Mouse (Mus musculus): ENCODE results near the gene Fbln5. TPM values are rescaled to one million over a fixed set of nuclear protein-coding genes. Genes with fewer than 3 reads are reported as not detected.

Fbln5 gene
- polyA plus RNA-seq, 1 experiment from 2014 or later: 15.1 TPM

- H3K9me3 ChIP-seq (ENCODE audit: control insufficient read depth, low read length): no peaks in the 10 kb centered on the region
- ATAC-seq (ENCODE audit: low FRiP score) (no peak), DNase-seq (ENCODE audit: low spot score) (no peak)
- H3K27ac ChIP-seq: no peak overlapping the region
- peaks cover 34% of the 10 kb centered on the region for H3K36me3 ChIP-seq (replicated peaks; ENCODE audit: control insufficient read depth, insufficient read depth)
- H3K27me3 ChIP-seq (ENCODE audit: control insufficient read depth, insufficient read depth, low read length): no peaks in the 10 kb centered on the region
- H3K9ac ChIP-seq: no peak overlapping the region
- no peak overlapping the region for H3K4me3 ChIP-seq (replicated peaks; ENCODE audit: low read length)
- H3K4me2 ChIP-seq (replicated peaks): no peak overlapping the region
- no peaks in the 10 kb centered on the region for H3K4me1 ChIP-seq (replicated peaks; ENCODE audit: control insufficient read depth, insufficient read depth, low read length)
- WGBS: 91% methylated on average over 8 of the region's 8 CpGs
Observed at GRCm38 (mm10) chr12:101833776-101834175, 14.9 kb upstream of the Fbln5 start.

- H3K9ac ChIP-seq: no peak overlapping the region
- WGBS: 96% methylated on average over 6 of the region's 6 CpGs
- DNase-seq (ENCODE audit: low spot score): no peak
- H3K4me3 ChIP-seq (replicated peaks; ENCODE audit: low read length): no peak overlapping the region
- no peaks in the 10 kb centered on the region for H3K27me3 ChIP-seq (ENCODE audit: control insufficient read depth, insufficient read depth, low read length)
- H3K4me1 ChIP-seq (replicated peaks; ENCODE audit: control insufficient read depth, insufficient read depth, low read length): no peaks in the 10 kb centered on the region
- ATAC-seq (ENCODE audit: low FRiP score): no peak
- H3K27ac ChIP-seq: no peak overlapping the region
- peaks cover 29% of the 10 kb centered on the region for H3K36me3 ChIP-seq (replicated peaks; ENCODE audit: control insufficient read depth, insufficient read depth)
- no peaks in the 10 kb centered on the region for H3K9me3 ChIP-seq (ENCODE audit: control insufficient read depth, low read length)
- H3K4me2 ChIP-seq (replicated peaks): no peak overlapping the region
Observed at GRCm38 (mm10) chr12:101833115-101833506, 14.3 kb upstream of the Fbln5 start.

DNA sequence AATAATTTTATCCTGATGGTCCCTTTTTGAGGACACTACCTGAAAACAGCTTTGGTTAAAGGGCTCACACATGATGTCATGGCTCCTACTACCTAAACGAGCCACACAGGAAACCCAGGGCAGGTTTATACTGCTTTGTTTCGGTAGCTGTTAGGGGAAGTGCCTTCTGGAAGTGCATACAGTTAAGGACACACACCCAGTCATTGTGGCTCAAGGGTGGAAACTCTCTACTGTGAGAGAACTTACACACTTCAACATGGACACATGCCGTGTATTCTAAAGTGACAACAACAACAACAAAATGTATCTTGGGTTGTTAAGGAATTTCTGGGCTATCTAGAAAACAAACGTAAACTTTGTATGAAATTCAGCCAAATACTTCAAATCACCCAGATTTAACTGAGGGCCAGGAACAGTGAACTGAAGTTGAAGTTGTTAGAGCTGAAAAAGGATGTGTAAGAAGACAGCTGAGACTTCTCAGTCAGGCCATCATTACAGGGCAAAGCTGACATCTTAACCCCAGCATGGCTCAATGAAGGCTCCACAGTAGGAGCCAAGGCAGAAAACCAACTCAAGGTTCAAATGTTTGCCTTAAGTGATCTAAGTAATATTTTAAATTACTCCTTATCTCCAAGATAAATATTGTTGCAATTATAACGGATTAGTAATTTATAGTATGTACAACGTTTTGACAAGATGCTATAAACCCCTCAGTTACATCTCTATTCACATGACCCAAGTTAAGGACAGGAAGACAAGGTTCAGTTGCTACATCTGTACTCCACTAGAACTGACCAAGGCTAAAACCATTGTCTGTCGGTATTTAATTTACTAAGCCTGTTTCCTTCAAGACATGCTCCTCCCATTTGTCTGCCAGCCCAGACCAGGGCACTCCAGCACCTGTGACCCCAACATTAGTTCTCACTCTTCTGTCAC lies 13.6 kb upstream of the Fbln5 start:
- 92% methylated on average over 7 of the region's 7 CpGs for WGBS

DNA sequence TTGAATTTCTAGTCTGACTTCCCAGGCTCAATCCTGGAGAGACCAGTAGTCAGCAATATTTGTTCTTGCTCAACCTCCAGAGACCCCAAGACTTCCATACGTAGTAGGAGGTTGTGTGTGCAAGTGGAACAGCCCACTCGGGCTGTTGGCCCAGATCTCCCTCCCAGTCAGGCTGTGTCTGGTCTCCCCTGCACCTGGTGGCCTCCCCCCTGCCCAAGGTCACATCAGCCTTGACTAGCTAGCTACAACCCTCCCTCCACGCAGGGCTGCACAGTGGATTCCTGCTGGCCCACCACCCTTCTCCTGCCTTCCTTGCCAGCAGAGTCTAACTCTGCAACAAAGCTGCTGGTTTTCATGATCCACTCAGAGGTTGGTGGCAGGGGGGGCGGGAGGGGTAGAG lies 12.4 kb upstream of the Fbln5 start:
- DNase-seq (ENCODE audit: low spot score) (no peak), ATAC-seq (ENCODE audit: low FRiP score) (no peak)
- Histone ChIP-seq H3K9me3 (ENCODE audit: control insufficient read depth, low read length) (no peaks in the 10 kb centered on the region), H3K4me1 (replicated peaks; ENCODE audit: control insufficient read depth, insufficient read depth, low read length) (no peaks in the 10 kb centered on the region), H3K4me3 (replicated peaks; ENCODE audit: low read length) (no peak overlapping the region), H3K4me2 (replicated peaks) (no peak overlapping the region), H3K27ac (no peak overlapping the region), H3K9ac (no peak overlapping the region), H3K27me3 (ENCODE audit: control insufficient read depth, insufficient read depth, low read length) (no peaks in the 10 kb centered on the region), H3K36me3 (replicated peaks; ENCODE audit: control insufficient read depth, insufficient read depth) (peaks cover 13% of the 10 kb centered on the region; the same call in 1 of the 2 replicates)
- 82% methylated on average over 4 of the region's 4 CpGs for WGBS

More for the DNA sequence above, 13.6 kb upstream of the Fbln5 start:
- Histone ChIP-seq H3K4me1 (replicated peaks; ENCODE audit: control insufficient read depth, insufficient read depth, low read length) (no peaks in the 10 kb centered on the region), H3K27me3 (ENCODE audit: control insufficient read depth, insufficient read depth, low read length) (no peaks in the 10 kb centered on the region), H3K4me3 (replicated peaks; ENCODE audit: low read length) (no peak overlapping the region), H3K27ac (no peak overlapping the region), H3K9ac (no peak overlapping the region), H3K36me3 (replicated peaks; ENCODE audit: control insufficient read depth, insufficient read depth) (peaks cover 23% of the 10 kb centered on the region), H3K9me3 (ENCODE audit: control insufficient read depth, low read length) (no peaks in the 10 kb centered on the region), H3K4me2 (replicated peaks) (no peak overlapping the region)
- DNase-seq (ENCODE audit: low spot score) (no peak), ATAC-seq (ENCODE audit: low FRiP score) (no peak)

DNA sequence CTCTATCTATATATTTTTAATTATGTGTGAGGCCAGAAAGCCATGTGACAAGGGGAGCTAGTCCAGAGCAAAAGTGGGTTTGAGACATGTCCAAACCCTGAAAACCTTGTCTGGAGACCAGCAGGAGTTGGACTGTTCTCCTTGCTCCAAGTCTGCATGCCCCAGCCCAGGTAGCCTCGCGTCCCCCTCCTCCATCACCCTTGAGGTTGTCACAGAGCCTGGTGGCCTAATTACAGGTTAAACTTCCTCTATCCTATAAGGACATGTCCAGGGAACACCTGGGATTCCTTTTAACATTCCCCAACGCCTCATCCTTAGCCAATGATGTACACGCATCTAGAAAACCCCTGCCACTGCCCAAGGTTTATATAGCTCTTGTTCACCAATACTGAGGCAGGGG lies 4.3 kb upstream of the Fbln5 start:
- WGBS: 94% methylated on average over 4 of the region's 4 CpGs
- no peak for ATAC-seq (ENCODE audit: low FRiP score)

GRCm38 (mm10) chr12:101821596-101821995 lies 2.7 kb upstream of the Fbln5 start:
- no peak for ATAC-seq (ENCODE audit: low FRiP score)
- WGBS: 50% methylated on average over 3 of the region's 3 CpGs
- peaks cover 7% of the 10 kb centered on the region; the same call in 1 of the 2 replicates for H3K4me1 ChIP-seq (replicated peaks; ENCODE audit: control insufficient read depth, insufficient read depth, low read length)

More for the DNA sequence above, 4.3 kb upstream of the Fbln5 start:
- Histone ChIP-seq H3K27me3 (ENCODE audit: control insufficient read depth, insufficient read depth, low read length) (peaks cover 8% of the 10 kb centered on the region), H3K36me3 (replicated peaks; ENCODE audit: control insufficient read depth, insufficient read depth) (no peaks in the 10 kb centered on the region), H3K4me1 (replicated peaks; ENCODE audit: control insufficient read depth, insufficient read depth, low read length) (peaks cover 7% of the 10 kb centered on the region; the same call in 1 of the 2 replicates), H3K9me3 (ENCODE audit: control insufficient read depth, low read length) (no peaks in the 10 kb centered on the region), H3K27ac (no peak overlapping the region), H3K4me2 (replicated peaks) (no peak overlapping the region), H3K9ac (no peak overlapping the region), H3K4me3 (replicated peaks; ENCODE audit: low read length) (no peak overlapping the region)
- DNase-seq (ENCODE audit: low spot score): no peak

GRCm38 (mm10) chr12:101819570-101819969 lies 715 bp upstream of the Fbln5 start:
- no peak for DNase-seq (ENCODE audit: low spot score)
- peaks cover 7% of the 10 kb centered on the region; the same call in 1 of the 2 replicates for H3K4me1 ChIP-seq (replicated peaks; ENCODE audit: control insufficient read depth, insufficient read depth, low read length)
- H3K4me3 ChIP-seq (replicated peaks; ENCODE audit: low read length): peak overlapping the region; percentile 39
- no peak for ATAC-seq (ENCODE audit: low FRiP score)
- H3K27me3 ChIP-seq (ENCODE audit: control insufficient read depth, insufficient read depth, low read length): peaks cover 8% of the 10 kb centered on the region
- no peaks in the 10 kb centered on the region for H3K9me3 ChIP-seq (ENCODE audit: control insufficient read depth, low read length)
- peak overlapping the region; percentile 38; the same call in 1 of the 2 replicates for H3K9ac ChIP-seq
- H3K4me2 ChIP-seq (replicated peaks): peak overlapping the region; percentile 85
- H3K36me3 ChIP-seq (replicated peaks; ENCODE audit: control insufficient read depth, insufficient read depth): no peaks in the 10 kb centered on the region
- WGBS: 43% methylated on average over 9 of the region's 9 CpGs
- no peak overlapping the region for H3K27ac ChIP-seq

More at GRCm38 (mm10) chr12:101821596-101821995, 2.7 kb upstream of the Fbln5 start:
- no peak for DNase-seq (ENCODE audit: low spot score)
- H3K4me2 ChIP-seq (replicated peaks): no peak overlapping the region
- H3K27me3 ChIP-seq (ENCODE audit: control insufficient read depth, insufficient read depth, low read length): peaks cover 8% of the 10 kb centered on the region
- no peaks in the 10 kb centered on the region for H3K36me3 ChIP-seq (replicated peaks; ENCODE audit: control insufficient read depth, insufficient read depth)
- H3K4me3 ChIP-seq (replicated peaks; ENCODE audit: low read length): no peak overlapping the region
- H3K9me3 ChIP-seq (ENCODE audit: control insufficient read depth, low read length): no peaks in the 10 kb centered on the region
- H3K9ac ChIP-seq: no peak overlapping the region
- no peak overlapping the region for H3K27ac ChIP-seq

- WGBS: 35% methylated on average over 11 of the region's 11 CpGs
- Histone ChIP-seq H3K4me1 (replicated peaks; ENCODE audit: control insufficient read depth, insufficient read depth, low read length) (peaks cover 7% of the 10 kb centered on the region; the same call in 1 of the 2 replicates), H3K9ac (no peak overlapping the region), H3K27ac (no peak overlapping the region), H3K27me3 (ENCODE audit: control insufficient read depth, insufficient read depth, low read length) (peaks cover 8% of the 10 kb centered on the region), H3K9me3 (ENCODE audit: control insufficient read depth, low read length) (no peaks in the 10 kb centered on the region), H3K36me3 (replicated peaks; ENCODE audit: control insufficient read depth, insufficient read depth) (no peaks in the 10 kb centered on the region), H3K4me2 (replicated peaks) (peak overlapping the region; percentile 85), H3K4me3 (replicated peaks; ENCODE audit: low read length) (peak overlapping the region; percentile 39)
- no peak for ATAC-seq (ENCODE audit: low FRiP score)
- no peak for DNase-seq (ENCODE audit: low spot score)
Observed at GRCm38 (mm10) chr12:101818246-101818607, 628 bp downstream of the Fbln5 start.

DNA sequence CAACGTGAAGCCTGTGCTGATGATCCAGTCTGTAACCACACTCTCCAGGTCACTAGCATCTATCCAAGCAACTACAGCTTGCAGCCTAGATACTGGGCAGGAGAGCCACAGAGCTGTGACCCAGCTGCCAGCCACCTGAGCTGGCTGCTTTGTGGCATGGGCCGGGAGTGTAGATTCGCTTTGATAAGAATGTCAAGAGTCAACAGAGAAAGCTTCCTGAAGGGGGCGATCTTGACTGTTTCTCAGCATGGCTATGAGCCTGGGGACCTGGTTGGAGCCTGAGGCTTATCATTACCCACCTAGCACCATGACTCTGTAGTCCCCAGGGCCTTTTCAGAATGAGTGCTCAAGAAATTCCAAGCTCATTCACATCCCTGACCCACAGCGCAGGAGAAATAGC lies 2.0 kb downstream of the Fbln5 start:
- WGBS: 46% methylated on average over 5 of the region's 5 CpGs
- Histone ChIP-seq H3K27me3 (ENCODE audit: control insufficient read depth, insufficient read depth, low read length) (peaks cover 8% of the 10 kb centered on the region), H3K9me3 (ENCODE audit: control insufficient read depth, low read length) (no peaks in the 10 kb centered on the region), H3K4me3 (replicated peaks; ENCODE audit: low read length) (no peak overlapping the region), H3K27ac (no peak overlapping the region), H3K4me2 (replicated peaks) (no peak overlapping the region), H3K9ac (no peak overlapping the region), H3K4me1 (replicated peaks; ENCODE audit: control insufficient read depth, insufficient read depth, low read length) (peaks cover 7% of the 10 kb centered on the region; the same call in 1 of the 2 replicates), H3K36me3 (replicated peaks; ENCODE audit: control insufficient read depth, insufficient read depth) (no peaks in the 10 kb centered on the region)
- ATAC-seq (ENCODE audit: low FRiP score) (no peak), DNase-seq (ENCODE audit: low spot score) (no peak)

Data from hindbrain, embryonic 14.5 days (tissue).